Mouse (Mus musculus): ENCODE measurements around the gene Tmem127. TPM values are rescaled to one million over a fixed set of nuclear protein-coding genes. Genes with fewer than 3 reads are reported as not detected.
"Not testable (repeated sequence)": the region's sequence is repeated elsewhere in the genome, so short reads cannot be mapped to it uniquely, and the experiment has no call there.

The Tmem127 gene
- polyA plus RNA-seq, 1 experiment, result 73.6 TPM

DNA sequence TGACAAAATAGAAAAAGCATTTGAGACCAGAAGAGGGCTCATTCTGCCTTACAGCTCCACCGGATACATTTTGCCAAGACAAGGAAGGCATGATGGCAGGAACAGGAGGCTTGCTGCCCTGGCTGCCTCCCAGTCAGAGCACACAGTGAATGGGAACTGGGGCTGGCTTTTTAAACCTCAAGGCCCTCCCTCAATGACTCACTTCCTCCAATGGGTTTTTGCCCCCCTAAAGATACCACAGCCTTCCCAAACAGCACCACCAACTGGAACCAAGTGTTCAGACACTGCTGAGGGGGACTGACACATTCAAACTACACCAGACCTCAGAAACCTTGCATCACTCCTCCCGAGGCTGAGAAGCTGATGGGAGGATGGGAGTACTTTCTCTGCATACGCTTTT, 53.0 kb downstream of the Tmem127 start:
- TF ChIP-seq POLR2A (IDR thresholded peaks at IDR 0.05; ENCODE audit: borderline replicate concordance, extremely low read depth, insufficient read depth, insufficient read length, poor library complexity, severe bottlenecking) (no peak), CTCF (IDR thresholded peaks at IDR 0.05; ENCODE audit: borderline replicate concordance, extremely low read depth, insufficient read depth, insufficient read length) (no peak)
- no peak for DNase-seq (ENCODE audit: low read depth)

DNA sequence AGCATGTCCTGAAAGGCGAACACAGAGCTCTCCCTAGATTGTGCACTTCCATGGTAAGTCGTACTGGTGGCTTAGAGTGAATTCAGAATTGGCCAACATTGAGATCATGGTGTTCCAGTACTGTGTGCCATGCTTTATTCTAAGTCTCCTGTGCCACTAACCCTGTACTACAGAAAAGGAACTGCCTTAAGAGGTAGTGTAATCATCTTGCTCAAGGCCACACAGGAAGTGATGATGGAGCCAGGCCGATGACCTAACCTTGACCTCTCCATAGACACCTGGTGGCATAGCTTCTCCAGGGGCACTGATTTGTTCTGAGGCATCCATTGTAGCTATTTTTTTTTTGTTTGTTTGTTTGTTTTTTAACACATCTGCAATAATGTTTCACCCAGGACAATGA, 54.2 kb downstream of the Tmem127 start:
- TF ChIP-seq CTCF (IDR thresholded peaks at IDR 0.05; ENCODE audit: borderline replicate concordance, extremely low read depth, insufficient read depth, insufficient read length) (no peak), POLR2A (IDR thresholded peaks at IDR 0.05; ENCODE audit: borderline replicate concordance, extremely low read depth, insufficient read depth, insufficient read length, poor library complexity, severe bottlenecking) (no peak)
- DNase-seq (ENCODE audit: low read depth), result no peak

GRCm38 (mm10) chr2:127304192-127304591, 56.5 kb downstream of the Tmem127 start:
- DNase-seq (ENCODE audit: low read depth), result not testable (repeated sequence)

- no peak for TF ChIP-seq CTCF (IDR thresholded peaks at IDR 0.05; ENCODE audit: borderline replicate concordance, extremely low read depth, insufficient read depth, insufficient read length)
- no peak for TF ChIP-seq POLR2A (IDR thresholded peaks at IDR 0.05; ENCODE audit: borderline replicate concordance, extremely low read depth, insufficient read depth, insufficient read length, poor library complexity, severe bottlenecking)
- no peak for DNase-seq (ENCODE audit: low read depth)
Measured at GRCm38 (mm10) chr2:127304609-127305210, 57.0 kb downstream of the Tmem127 start.

- no peak for DNase-seq (ENCODE audit: low read depth)
- TF ChIP-seq CTCF (IDR thresholded peaks at IDR 0.05; ENCODE audit: borderline replicate concordance, extremely low read depth, insufficient read depth, insufficient read length) (no peak), POLR2A (IDR thresholded peaks at IDR 0.05; ENCODE audit: borderline replicate concordance, extremely low read depth, insufficient read depth, insufficient read length, poor library complexity, severe bottlenecking) (no peak)
Measured at GRCm38 (mm10) chr2:127306123-127306522, 58.4 kb downstream of the Tmem127 start.

DNA sequence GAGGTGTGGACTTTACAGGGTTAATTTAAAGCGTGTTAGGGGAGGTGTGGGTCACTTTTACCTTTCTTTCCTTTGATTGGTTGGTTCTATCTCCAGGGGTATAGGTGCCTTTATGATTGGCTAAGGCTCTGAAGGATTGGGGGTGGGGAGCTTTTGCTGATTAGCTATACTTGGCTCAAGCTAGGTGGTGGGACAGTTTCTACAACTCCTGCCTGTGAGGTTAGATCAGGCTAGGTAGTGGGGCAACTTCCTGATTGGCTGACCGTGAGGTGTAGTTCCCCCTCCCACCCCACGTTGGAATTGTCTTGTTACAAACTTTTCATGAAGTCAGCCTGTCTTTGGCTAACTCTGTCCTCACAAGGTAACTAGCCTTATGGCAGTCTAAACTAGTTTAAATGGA, 59.5 kb downstream of the Tmem127 start:
- TF ChIP-seq CTCF (IDR thresholded peaks at IDR 0.05; ENCODE audit: borderline replicate concordance, extremely low read depth, insufficient read depth, insufficient read length), result no peak
- no peak for TF ChIP-seq POLR2A (IDR thresholded peaks at IDR 0.05; ENCODE audit: borderline replicate concordance, extremely low read depth, insufficient read depth, insufficient read length, poor library complexity, severe bottlenecking)
- DNase-seq (ENCODE audit: low read depth), result no peak

DNA sequence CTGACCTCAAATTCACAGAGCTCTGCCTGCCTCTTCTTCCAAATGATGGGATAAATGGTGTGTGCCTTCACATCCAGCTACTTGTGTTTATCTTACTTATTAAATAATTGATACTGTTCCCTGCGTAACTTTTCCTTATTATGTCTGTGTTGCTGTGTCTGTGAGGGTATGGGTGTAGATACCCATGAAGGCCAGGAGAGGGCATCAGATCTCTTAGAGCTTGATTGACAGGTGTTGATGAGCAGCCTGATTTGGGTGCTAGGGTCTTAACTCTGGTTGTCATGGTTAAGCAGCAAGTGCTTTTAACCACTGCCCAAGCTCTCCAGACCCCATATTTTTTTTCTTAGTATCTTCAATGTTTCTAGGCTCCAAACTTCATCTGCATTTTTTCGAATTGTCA, 61.0 kb downstream of the Tmem127 start:
- TF ChIP-seq CTCF (IDR thresholded peaks at IDR 0.05; ENCODE audit: borderline replicate concordance, extremely low read depth, insufficient read depth, insufficient read length) (peak; percentile 29; the same call in 1 of the 2 replicates), POLR2A (IDR thresholded peaks at IDR 0.05; ENCODE audit: borderline replicate concordance, extremely low read depth, insufficient read depth, insufficient read length, poor library complexity, severe bottlenecking) (no peak)
- DNase-seq (ENCODE audit: low read depth), result no peak

DNA sequence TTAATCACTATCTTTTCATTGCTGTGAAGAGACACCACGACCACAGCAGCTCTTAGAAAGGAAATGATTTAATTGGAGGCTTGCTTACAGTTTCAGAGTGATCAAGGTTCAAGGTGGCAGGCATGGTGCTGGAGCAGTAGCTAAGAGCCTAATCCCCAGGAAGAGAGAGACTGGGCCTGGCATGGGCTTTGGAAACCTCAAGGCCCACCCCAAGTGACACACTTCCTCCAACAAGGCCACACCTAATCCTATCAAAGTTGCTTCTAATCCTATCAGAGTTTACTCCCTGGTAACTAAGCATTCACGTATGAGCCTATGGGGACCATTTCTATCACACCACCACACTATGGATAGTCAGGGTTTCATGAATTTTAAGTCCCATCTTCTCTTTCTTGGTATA, 62.5 kb downstream of the Tmem127 start:
- TF ChIP-seq CTCF (IDR thresholded peaks at IDR 0.05; ENCODE audit: borderline replicate concordance, extremely low read depth, insufficient read depth, insufficient read length) (no peak), POLR2A (IDR thresholded peaks at IDR 0.05; ENCODE audit: borderline replicate concordance, extremely low read depth, insufficient read depth, insufficient read length, poor library complexity, severe bottlenecking) (no peak)
- no peak for DNase-seq (ENCODE audit: low read depth)

- DNase-seq (ENCODE audit: low read depth), result no peak
- TF ChIP-seq POLR2A (IDR thresholded peaks at IDR 0.05; ENCODE audit: borderline replicate concordance, extremely low read depth, insufficient read depth, insufficient read length, poor library complexity, severe bottlenecking) (no peak), CTCF (IDR thresholded peaks at IDR 0.05; ENCODE audit: borderline replicate concordance, extremely low read depth, insufficient read depth, insufficient read length) (no peak)
Measured at GRCm38 (mm10) chr2:127310685-127311084, 63.0 kb downstream of the Tmem127 start.

Other genes starting within 250 kb of the Tmem127 start
- gene Ap4e1, start 239.2 kb upstream of the Tmem127 start, polyA plus RNA-seq (2012; rRNA removed), result 9.0 and 12.4 TPM in 2 replicates
- 11.7 and 12.7 TPM in 2 replicates for gene Blvra, start 177.2 kb upstream of the Tmem127 start, polyA plus RNA-seq (2012; rRNA removed)
- 18.5 and 28.6 TPM in 2 replicates for gene Ncaph, start 114.0 kb upstream of the Tmem127 start, polyA plus RNA-seq (2012; rRNA removed)
- gene Itpripl1, start 104.5 kb upstream of the Tmem127 start, polyA plus RNA-seq (2012; rRNA removed), result 5.5 and 6.6 TPM in 2 replicates
- 1.2 and 1.3 TPM in 2 replicates for gene 1810024B03Rik, start 39.6 kb upstream of the Tmem127 start, polyA plus RNA-seq (2012; rRNA removed)
- 81.5 and 98.9 TPM in 2 replicates for gene Snrnp200, start 39.5 kb upstream of the Tmem127 start, polyA plus RNA-seq (2012; rRNA removed)
- 58.0 and 69.0 TPM in 2 replicates for gene Ciao1, start 92 bp upstream of the Tmem127 start, polyA plus RNA-seq (2012; rRNA removed)
- gene Stard7, start 22.3 kb downstream of the Tmem127 start, polyA plus RNA-seq (2012; rRNA removed), result 89.3 and 91.9 TPM in 2 replicates
- 6.5 and 7.7 TPM in 2 replicates for gene Dusp2, start 88.3 kb downstream of the Tmem127 start, polyA plus RNA-seq (2012; rRNA removed)
- gene Astl, start 90.7 kb downstream of the Tmem127 start, polyA plus RNA-seq (2012; rRNA removed), result 0.03 TPM in 1 of 2 replicates, not detected in the other
- 0.18 and 0.30 TPM in 2 replicates for gene Adra2b, start 115.3 kb downstream of the Tmem127 start, polyA plus RNA-seq (2012; rRNA removed)
- 0.07 and 0.13 TPM in 2 replicates for gene Gpat2, start 177.3 kb downstream of the Tmem127 start, polyA plus RNA-seq (2012; rRNA removed)
- 25.8 and 30.8 TPM in 2 replicates for gene Fahd2a, start 196.7 kb downstream of the Tmem127 start, polyA plus RNA-seq (2012; rRNA removed)